Mouse (Mus musculus) MEL (cell line): ENCODE measurements at regions not wholly inside any gene's neighbourhood (a gene's known extent, or its start where the extent isn't known, plus 50 kb on each side); places are given as distances from the start of the nearest gene placed in this dataset.

Experiments
- CTCF ChIP-seq, 3 experiments: IDR thresholded peaks in 2 of 3; conservative IDR thresholded peaks in 1 of 3; 2 replicates each; pipeline ENCODE4 v1.5.1; 2011 to 2012; ENCODE audit warnings: low read length in 3 of 3, low read depth in 2 of 3, mild to moderate bottlenecking in 2 of 3, improper control_type of control experiment in 1 of 3, inconsistent platforms in 1 of 3, mixed read lengths in 1 of 3, moderate library complexity in 1 of 3; ENCODE audit not compliant: control insufficient read depth in 1 of 3, insufficient read depth in 1 of 3, poor library complexity in 1 of 3, severe bottlenecking in 1 of 3
- E2F4 ChIP-seq: IDR thresholded peaks from 2 replicates; pipeline ENCODE4 v1.6.1; 2011; ENCODE audit warnings: low read depth, low read length, improper control_type of control experiment, borderline replicate concordance
- EP300 ChIP-seq, 2 experiments: IDR thresholded peaks; 2 replicates each; pipeline ENCODE4 v1.6.1; 2011; ENCODE audit warnings: improper control_type of control experiment in 2 of 2, low read length in 2 of 2, low read depth in 1 of 2, mild to moderate bottlenecking in 1 of 2
- MEF2A ChIP-seq: IDR thresholded peaks from 2 replicates; pipeline ENCODE4 v1.6.1; 2014; ENCODE audit warnings: low read depth, mild to moderate bottlenecking, inconsistent platforms, low read length, improper control_type of control experiment; ENCODE audit not compliant: poor library complexity, insufficient replicate concordance, severe bottlenecking; ENCODE audit errors: extremely low read depth
- MXI1 ChIP-seq: IDR thresholded peaks from 2 replicates; pipeline ENCODE4 v1.6.1; 2011; ENCODE audit warnings: mild to moderate bottlenecking, low read depth, low read length, improper control_type of control experiment
- NRF1 ChIP-seq: IDR thresholded peaks from 2 replicates; pipeline ENCODE4 v1.6.1; 2014; ENCODE audit warnings: low read depth, mild to moderate bottlenecking, inconsistent platforms, low read length, improper control_type of control experiment, moderate library complexity; ENCODE audit not compliant: poor library complexity, insufficient read depth, severe bottlenecking
- POLR2A ChIP-seq, 2 experiments: IDR thresholded peaks; 2 replicates each; pipeline ENCODE4 v1.6.1; 2011 to 2012; ENCODE audit warnings: low read length in 2 of 2, mild to moderate bottlenecking in 2 of 2, control low read depth in 1 of 2, improper control_type of control experiment in 1 of 2, low read depth in 1 of 2, moderate library complexity in 1 of 2; ENCODE audit not compliant: control insufficient read depth in 1 of 2, insufficient read depth in 1 of 2, poor library complexity in 1 of 2
- POLR2AphosphoS2 ChIP-seq: IDR thresholded peaks from 2 replicates; pipeline ENCODE4 v1.6.1; 2011; ENCODE audit warnings: low read length, improper control_type of control experiment
- POLR2AphosphoS5 ChIP-seq: IDR thresholded peaks from 2 replicates; pipeline ENCODE4 v1.6.1; 2012; ENCODE audit warnings: low read depth, borderline replicate concordance, mild to moderate bottlenecking, inconsistent platforms, low read length, moderate library complexity, mixed read lengths
- TCF12 ChIP-seq: IDR thresholded peaks from 2 replicates; pipeline ENCODE4 v1.6.1; 2014; ENCODE audit warnings: low read depth, mild to moderate bottlenecking, inconsistent platforms, low read length, improper control_type of control experiment, moderate library complexity

DNA sequence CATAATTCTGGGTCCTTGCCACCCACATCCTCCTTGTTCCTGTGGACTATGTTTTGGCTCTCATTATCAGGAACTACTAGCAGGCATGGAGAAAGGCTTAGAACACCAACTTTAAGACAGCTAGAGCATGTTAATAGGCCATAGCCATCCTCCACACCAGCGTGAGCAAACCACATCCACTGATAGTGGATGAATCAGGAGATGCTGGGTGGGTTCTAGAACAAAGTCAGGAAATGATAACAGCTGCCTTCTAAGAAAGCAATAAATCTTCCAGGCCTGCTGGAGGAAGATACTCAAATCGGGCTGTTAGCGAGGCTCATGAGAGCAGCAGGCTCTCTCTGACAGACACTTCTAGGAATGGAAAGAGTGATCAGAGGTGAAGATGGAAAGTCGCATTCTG, 60.9 kb upstream of the Slc44a3 start:
- no peak for TF ChIP-seq CTCF (IDR thresholded peaks at IDR 0.05 in 2 of 3, conservative IDR thresholded peaks at IDR 0.05 in 1 of 3; ENCODE audit: control insufficient read depth in 1 of 3, insufficient read depth in 1 of 3, low read depth in 2 of 3, low read length in 3 of 3, poor library complexity in 1 of 3, severe bottlenecking in 1 of 3)
- peak in 1 of 2 experiments; percentile 57; a peak in 2 of 4 replicates for TF ChIP-seq EP300 (IDR thresholded peaks at IDR 0.05; ENCODE audit: low read depth in 1 of 2, low read length in 2 of 2)
- TF ChIP-seq TCF12 = peak; percentile 52; the same call in 1 of the 2 replicates
- no peak for TF ChIP-seq POLR2AphosphoS2
- no peak for TF ChIP-seq POLR2A (IDR thresholded peaks at IDR 0.05; ENCODE audit: control insufficient read depth in 1 of 2, insufficient read depth in 1 of 2, low read depth in 1 of 2, low read length in 2 of 2, poor library complexity in 1 of 2)
- TF ChIP-seq E2F4 = no peak
- TF ChIP-seq MEF2A = no peak
- TF ChIP-seq NRF1 = no peak
- no peak for TF ChIP-seq POLR2AphosphoS5
- TF ChIP-seq MXI1 = no peak
